Mouse (Mus musculus) liver, embryonic 12.5 days (tissue): ENCODE results near the gene 1110065P20Rik. TPM values are rescaled to one million over a fixed set of nuclear protein-coding genes. Genes with fewer than 3 reads are reported as not detected.

Source experiments
- ATAC-seq: fragments of 200-750 bp; cut with Nextera tagmentation; 2 replicates; pipeline ENCODE4 v1.8.0; 2017; ENCODE audit warnings: moderate number of reproducible peaks, mild to moderate bottlenecking, moderate library complexity
- H3K27ac ChIP-seq: fragments of 300-500 bp; sonication (generic); 2 replicates; pipeline ENCODE4 v1.5.1; 2016; ENCODE audit warnings: mild to moderate bottlenecking
- H3K27me3 ChIP-seq: fragments of 300-500 bp; sonication (generic); replicated peaks from 2 replicates; pipeline ENCODE4 v1.6.1; 2016; ENCODE audit warnings: mild to moderate bottlenecking, moderate library complexity
- H3K36me3 ChIP-seq: fragments of 300-500 bp; sonication (generic); 2 replicates; pipeline ENCODE4 v1.6.1; 2016; ENCODE audit warnings: mild to moderate bottlenecking, moderate library complexity
- H3K4me1 ChIP-seq: fragments of 300-500 bp; sonication (generic); 2 replicates; pipeline ENCODE4 v1.6.1; 2016
- H3K4me2 ChIP-seq: fragments of 300-500 bp; sonication (generic); 2 replicates; pipeline ENCODE4 v1.6.1; 2016; ENCODE audit warnings: mild to moderate bottlenecking, moderate library complexity
- H3K4me3 ChIP-seq: fragments of 300-500 bp; sonication (generic); 2 replicates; pipeline ENCODE4 v1.5.1; 2016; ENCODE audit warnings: mild to moderate bottlenecking, moderate library complexity
- H3K9ac ChIP-seq: fragments of 300-500 bp; sonication (generic); 2 replicates; pipeline ENCODE4 v1.6.1; 2016; ENCODE audit warnings: mild to moderate bottlenecking, moderate library complexity
- H3K9me3 ChIP-seq: fragments of 300-500 bp; sonication (generic); replicated peaks from 2 replicates; pipeline ENCODE4 v1.6.1; 2016; ENCODE audit warnings: mild to moderate bottlenecking, moderate library complexity
- WGBS: fragments of 180-500 bp; shearing (Covaris S2); methylation state at CpG from one replicate; pipeline ENCODE4 v1.1.7; 2016; ENCODE audit not compliant: insufficient replicate concordance; 5-methylcytosine and 5-hydroxymethylcytosine counted together
- polyA plus RNA-seq: library from polyadenylated mRNA; unstranded; fragments of >200 nt; fragmentation: Nextera tagmentation; extraction: Ambion mirVana; gene quantifications from 2 replicates; pipeline ENCODE4 v1.2.1, GENCODE M21; 2016

Gene 1110065P20Rik
- polyA plus RNA-seq, result 22.9 and 25.0 TPM in 2 replicates

DNA sequence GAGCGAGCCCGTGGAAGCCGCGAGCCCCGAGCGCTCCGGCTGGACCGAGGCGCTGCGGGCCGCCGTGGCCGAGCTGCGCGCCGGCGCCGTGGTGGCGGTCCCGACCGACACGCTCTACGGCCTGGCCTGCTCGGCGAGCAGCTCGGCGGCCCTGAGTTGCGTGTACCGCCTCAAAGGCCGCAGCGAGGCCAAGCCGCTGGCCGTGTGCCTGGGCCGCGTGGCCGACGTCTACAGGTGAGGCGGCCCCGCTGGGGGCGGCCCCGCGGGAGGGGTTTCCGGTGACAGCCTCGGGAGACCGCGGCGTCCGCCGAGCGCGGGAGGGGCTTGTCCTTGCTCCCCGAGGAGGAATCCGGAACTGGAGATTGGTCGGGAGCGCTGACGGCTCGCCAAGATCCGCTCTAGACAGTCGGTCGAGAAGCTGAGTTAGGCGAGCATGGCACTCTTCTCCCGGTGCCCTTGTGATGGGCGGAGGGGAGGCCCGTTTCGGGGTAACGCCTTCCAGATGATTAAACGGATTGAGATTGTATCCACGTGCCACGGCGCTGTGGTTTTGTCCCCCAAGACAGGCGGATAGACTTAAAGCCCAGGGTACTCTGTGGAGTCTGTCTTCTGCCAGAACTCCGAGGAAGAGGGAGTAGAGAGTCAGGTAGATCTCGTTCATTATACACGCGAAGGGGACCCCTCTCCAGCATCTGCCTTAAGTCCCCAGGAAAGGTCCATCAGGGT lies at the start of gene 1110065P20Rik:
Gene 1110065P20Rik, minus strand, starts transcription at position 264 of the 726 bp plus-strand sequence.
- Histone ChIP-seq H3K27me3 (no peaks in the 10 kb centered on the region), H3K27ac (peak within 1 kb of the TSS; percentile 87), H3K36me3 (peaks cover 43% of the 10 kb centered on the region), H3K9me3 (no peaks in the 10 kb centered on the region), H3K4me1 (peaks cover 34% of the 10 kb centered on the region), H3K4me3 (peak within 1 kb of the TSS; percentile 100), H3K9ac (peak within 1 kb of the TSS; percentile 95), H3K4me2 (peak within 1 kb of the TSS; percentile 97)
- WGBS, result under 1% methylated on average over 75 of the region's 75 CpGs
- peak; percentile 59 for ATAC-seq

- Histone ChIP-seq H3K9me3 (no peaks in the 10 kb centered on the region), H3K9ac (no peak overlapping the region), H3K4me1 (peaks cover 11% of the 10 kb centered on the region), H3K27me3 (peaks cover 85% of the 10 kb centered on the region), H3K27ac (no peak overlapping the region), H3K4me3 (no peak overlapping the region), H3K4me2 (peak overlapping the region; percentile 28), H3K36me3 (no peaks in the 10 kb centered on the region)
- ATAC-seq, result peak; percentile 65
- 22% methylated on average over 5 of the region's 5 CpGs for WGBS
These were observed 48.9 kb upstream of the 1110065P20Rik start for GRCm38 (mm10) chr4:124899906-124900305.

DNA sequence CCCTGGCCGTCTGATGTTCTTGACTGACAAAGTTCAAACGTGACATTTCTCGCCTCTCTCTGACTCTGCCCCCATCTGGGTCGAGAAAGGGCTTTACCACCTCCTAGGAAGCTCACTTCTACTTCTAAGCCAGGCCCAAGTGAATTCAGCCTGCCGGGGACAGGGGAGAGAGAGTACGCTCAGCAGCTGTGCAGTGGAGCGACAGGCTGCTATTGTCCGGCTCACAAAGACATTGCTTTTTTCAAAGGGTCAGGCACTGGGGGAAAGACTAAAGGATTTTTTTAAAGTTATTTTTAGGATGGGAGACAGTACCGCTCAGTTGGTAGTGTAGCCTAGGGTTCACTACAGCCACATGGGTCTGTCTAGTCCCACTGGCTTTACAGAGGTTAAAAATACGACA lies 47.4 kb upstream of the 1110065P20Rik start:
- H3K27ac ChIP-seq, result no peak overlapping the region
- no peak overlapping the region for H3K9ac ChIP-seq
- peaks cover 15% of the 10 kb centered on the region for H3K4me1 ChIP-seq
- no peak overlapping the region for H3K4me2 ChIP-seq
- 59% methylated on average over 10 of the region's 10 CpGs for WGBS
- no peaks in the 10 kb centered on the region for H3K9me3 ChIP-seq
- no peak overlapping the region for H3K4me3 ChIP-seq
- peaks cover 87% of the 10 kb centered on the region for H3K27me3 ChIP-seq
- H3K36me3 ChIP-seq, result no peaks in the 10 kb centered on the region
- ATAC-seq, result no peak

DNA sequence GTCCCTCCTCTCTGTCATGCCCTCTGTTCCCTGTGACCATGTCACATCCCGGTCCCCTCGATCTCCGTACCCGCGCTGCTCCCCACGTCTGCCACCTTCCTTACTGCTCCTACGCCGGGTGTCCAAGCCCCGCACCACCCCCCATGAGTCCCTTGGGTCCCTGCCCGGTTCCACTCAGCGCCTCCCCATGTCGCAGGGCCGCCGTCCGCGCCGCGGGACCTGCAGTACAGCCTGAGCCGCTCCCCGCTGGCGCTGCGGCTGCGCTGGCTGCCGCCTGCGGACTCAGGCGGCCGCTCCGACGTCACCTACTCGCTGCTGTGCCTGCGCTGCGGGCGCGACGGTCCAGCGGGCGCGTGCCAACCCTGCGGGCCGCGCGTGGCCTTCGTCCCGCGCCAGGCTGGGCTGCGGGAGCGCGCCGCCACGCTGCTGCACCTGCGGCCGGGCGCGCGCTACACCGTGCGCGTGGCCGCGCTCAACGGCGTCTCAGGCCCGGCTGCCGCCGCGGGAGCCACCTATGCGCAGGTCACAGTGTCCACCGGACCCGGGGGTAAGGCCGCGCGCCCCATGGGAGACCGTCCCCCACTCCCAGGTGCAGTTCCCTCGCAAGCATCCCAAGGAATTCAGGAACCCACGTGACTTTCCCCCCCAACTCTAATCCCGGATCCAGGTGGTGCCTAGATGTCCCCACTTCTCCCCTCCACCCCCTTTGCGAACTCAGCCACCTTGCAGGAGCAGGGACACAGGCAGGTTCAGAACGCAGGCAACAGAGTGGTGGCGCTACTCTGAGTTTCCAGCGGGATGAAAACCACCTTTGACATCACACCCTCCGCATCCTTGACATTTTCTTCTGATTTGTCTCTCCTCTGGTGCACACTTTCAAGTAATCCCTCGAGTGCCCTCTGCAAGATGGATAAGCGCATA lies 43.8 kb upstream of the 1110065P20Rik start:
- H3K4me3 ChIP-seq, result peak overlapping the region; percentile 43
- H3K4me1 ChIP-seq, result peaks cover 12% of the 10 kb centered on the region
- no peak for ATAC-seq
- H3K27me3 ChIP-seq, result peaks cover 95% of the 10 kb centered on the region
- H3K9me3 ChIP-seq, result no peaks in the 10 kb centered on the region
- 3% methylated on average over 79 of the region's 83 CpGs for WGBS
- no peaks in the 10 kb centered on the region for H3K36me3 ChIP-seq
- H3K4me2 ChIP-seq, result peak overlapping the region; percentile 50
- H3K9ac ChIP-seq, result no peak overlapping the region
- H3K27ac ChIP-seq, result no peak overlapping the region

- WGBS, result 33% methylated on average over 6 of the region's 6 CpGs
- no peak overlapping the region for H3K4me2 ChIP-seq
- H3K27me3 ChIP-seq, result peaks cover 95% of the 10 kb centered on the region
- H3K9me3 ChIP-seq, result no peaks in the 10 kb centered on the region
- H3K27ac ChIP-seq, result no peak overlapping the region
- no peak for ATAC-seq
- H3K9ac ChIP-seq, result no peak overlapping the region
- no peak overlapping the region for H3K4me3 ChIP-seq
- H3K4me1 ChIP-seq, result peaks cover 7% of the 10 kb centered on the region; the same call in 1 of the 2 replicates
- no peaks in the 10 kb centered on the region for H3K36me3 ChIP-seq
These were observed 42.8 kb upstream of the 1110065P20Rik start for GRCm38 (mm10) chr4:124893769-124894168.

DNA sequence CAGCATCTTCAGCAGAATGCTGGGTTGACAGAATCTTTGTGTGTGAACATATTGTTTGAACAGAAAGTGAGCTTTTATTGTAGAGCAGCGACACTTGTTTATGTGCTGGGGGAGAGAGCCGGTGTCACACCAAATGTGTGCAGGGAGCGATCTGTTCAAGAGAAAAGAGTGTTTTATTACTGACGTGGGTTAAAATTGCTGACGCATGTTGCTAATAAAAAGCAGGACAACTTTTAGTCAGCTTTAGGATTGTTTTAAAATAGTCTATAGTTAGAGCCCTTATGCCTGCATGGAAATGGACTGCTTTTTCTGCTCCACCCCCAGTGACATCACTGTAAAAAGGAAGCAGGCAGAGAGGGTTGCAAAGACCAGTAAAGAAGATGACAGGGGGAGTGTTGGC lies 39.8 kb upstream of the 1110065P20Rik start:
- Histone ChIP-seq H3K4me3 (no peak overlapping the region), H3K27ac (no peak overlapping the region), H3K27me3 (peaks cover 92% of the 10 kb centered on the region), H3K4me2 (no peak overlapping the region), H3K9ac (no peak overlapping the region), H3K4me1 (peaks cover 7% of the 10 kb centered on the region; the same call in 1 of the 2 replicates), H3K9me3 (no peaks in the 10 kb centered on the region), H3K36me3 (no peaks in the 10 kb centered on the region)
- ATAC-seq, result no peak
- 65% methylated on average over 5 of the region's 5 CpGs for WGBS

DNA sequence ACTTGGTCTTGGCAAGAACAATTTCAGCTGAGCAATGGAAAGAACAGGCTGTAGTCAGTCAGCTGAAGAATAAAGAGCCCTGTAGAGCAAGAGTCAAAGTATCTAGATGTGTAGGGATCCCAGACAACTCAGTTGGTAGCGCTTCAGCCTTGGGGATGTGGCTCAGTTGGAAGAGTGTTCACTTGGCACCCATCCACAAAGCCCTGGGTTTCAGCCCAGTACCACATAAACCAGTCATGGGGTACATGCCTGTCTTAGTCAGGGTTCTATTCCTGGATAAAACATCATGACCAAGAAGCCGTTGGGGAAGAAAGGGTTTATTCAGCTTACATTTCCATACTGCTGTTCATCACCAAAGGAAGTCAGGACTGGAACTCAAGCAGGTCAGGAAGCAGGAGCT lies 38.9 kb upstream of the 1110065P20Rik start:
- 68% methylated on average over 2 of the region's 2 CpGs for WGBS
- ATAC-seq, result no peak
- H3K36me3 ChIP-seq, result no peaks in the 10 kb centered on the region
- H3K4me2 ChIP-seq, result no peak overlapping the region
- no peak overlapping the region for H3K27ac ChIP-seq
- no peaks in the 10 kb centered on the region for H3K9me3 ChIP-seq
- peaks cover 91% of the 10 kb centered on the region for H3K27me3 ChIP-seq
- peaks cover 5% of the 10 kb centered on the region; the same call in 1 of the 2 replicates for H3K4me1 ChIP-seq
- no peak overlapping the region for H3K4me3 ChIP-seq
- H3K9ac ChIP-seq, result no peak overlapping the region

DNA sequence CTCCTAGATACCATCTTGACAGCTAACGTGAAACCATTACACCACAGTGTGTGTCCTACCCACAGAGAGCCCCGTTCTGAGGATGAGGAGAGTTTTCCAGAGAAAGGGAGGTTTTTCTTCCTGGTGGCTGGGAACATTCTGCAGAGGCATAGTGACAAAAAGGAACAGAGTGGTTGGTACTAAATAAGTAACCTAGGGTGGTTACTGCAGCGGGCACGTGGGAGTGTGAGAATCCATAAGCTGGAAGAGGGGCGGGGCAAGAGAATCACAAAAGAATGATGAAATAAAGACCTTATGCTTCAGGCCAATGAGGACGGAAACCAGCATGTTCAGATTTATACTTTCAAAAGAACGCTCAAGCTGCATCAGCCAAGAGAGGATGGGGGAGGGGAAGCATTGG lies 37.7 kb upstream of the 1110065P20Rik start:
- H3K27me3 ChIP-seq, result peaks cover 91% of the 10 kb centered on the region

GRCm38 (mm10) chr4:124882151-124882729 lies 31.2 kb upstream of the 1110065P20Rik start:
- H3K4me1 ChIP-seq, result peaks cover 13% of the 10 kb centered on the region
- H3K9ac ChIP-seq, result no peak overlapping the region
- no peak for ATAC-seq
- H3K4me3 ChIP-seq, result peak overlapping the region; percentile 25; the same call in 1 of the 2 replicates
- peak overlapping the region; percentile 46; the same call in 1 of the 2 replicates for H3K4me2 ChIP-seq
- H3K27me3 ChIP-seq, result peaks cover 84% of the 10 kb centered on the region
- no peak overlapping the region for H3K27ac ChIP-seq
- H3K36me3 ChIP-seq, result no peaks in the 10 kb centered on the region
- H3K9me3 ChIP-seq, result no peaks in the 10 kb centered on the region
- WGBS, result 3% methylated on average over 37 of the region's 37 CpGs

More for the DNA sequence above, 37.7 kb upstream of the 1110065P20Rik start:
- WGBS, result 53% methylated on average over 7 of the region's 7 CpGs
- H3K9me3 ChIP-seq, result no peaks in the 10 kb centered on the region
- H3K9ac ChIP-seq, result no peak overlapping the region
- no peak overlapping the region for H3K4me2 ChIP-seq
- no peak overlapping the region for H3K4me3 ChIP-seq
- no peak overlapping the region for H3K27ac ChIP-seq
- no peaks in the 10 kb centered on the region for H3K4me1 ChIP-seq
- H3K36me3 ChIP-seq, result no peaks in the 10 kb centered on the region
- no peak for ATAC-seq

DNA sequence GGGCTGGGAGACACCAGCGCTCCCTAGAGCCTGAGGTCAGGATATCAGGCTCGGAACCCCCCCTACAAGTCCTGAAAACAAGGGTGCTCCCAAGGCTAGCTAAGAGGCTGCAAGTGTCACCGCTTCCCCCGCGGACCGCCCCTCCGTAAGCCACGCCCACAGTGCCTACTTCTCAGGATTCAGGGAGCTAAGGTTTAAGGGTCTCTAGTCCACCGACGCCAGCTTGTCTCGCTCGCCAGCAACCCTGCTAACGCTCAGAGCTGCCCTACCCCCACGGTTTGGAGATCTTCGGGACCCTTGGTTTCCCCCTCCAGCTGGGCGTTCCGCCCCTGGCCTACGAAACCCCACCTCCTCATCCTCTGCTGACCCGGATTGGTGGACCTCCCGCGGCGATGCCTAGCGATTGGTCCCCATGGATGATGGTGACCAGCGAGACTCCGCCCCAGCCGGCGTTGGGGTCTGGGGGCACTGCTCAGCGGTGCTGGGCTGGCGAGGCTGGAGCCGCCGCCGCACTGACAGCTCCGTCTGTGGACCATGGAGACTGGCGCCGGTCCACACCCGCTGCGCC lies 30.4 kb upstream of the 1110065P20Rik start:
- 2% methylated on average over 37 of the region's 37 CpGs for WGBS
- H3K27ac ChIP-seq, result no peak overlapping the region
- peak overlapping the region; percentile 25 for H3K4me3 ChIP-seq
- H3K27me3 ChIP-seq, result peaks cover 78% of the 10 kb centered on the region
- peaks cover 13% of the 10 kb centered on the region for H3K4me1 ChIP-seq
- no peaks in the 10 kb centered on the region for H3K9me3 ChIP-seq
- H3K9ac ChIP-seq, result no peak overlapping the region
- peak overlapping the region; percentile 46 for H3K4me2 ChIP-seq
- 0 out of 2 replicates have a peak, but pooled peaks have one; percentile 21 for ATAC-seq
- no peaks in the 10 kb centered on the region for H3K36me3 ChIP-seq

DNA sequence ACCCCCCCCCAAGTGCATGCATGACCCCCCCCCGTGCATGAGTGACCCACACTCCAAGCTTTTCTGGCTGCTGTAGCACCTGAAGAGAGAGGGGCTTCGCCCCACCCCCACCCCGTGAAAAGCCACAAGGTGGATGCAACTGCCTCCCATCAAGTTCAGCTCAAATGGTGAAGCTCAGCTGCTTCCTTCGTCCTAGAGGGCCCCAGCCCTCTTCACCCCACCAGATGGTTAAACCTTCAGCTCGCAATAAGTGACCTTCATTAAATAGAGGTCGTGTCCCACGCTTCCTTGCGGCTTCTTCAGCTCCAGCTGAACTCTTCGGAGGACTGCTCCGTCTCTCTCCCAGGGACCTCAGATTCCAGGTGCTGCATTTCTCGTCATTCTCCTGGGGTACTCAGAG lies 29.6 kb upstream of the 1110065P20Rik start, which contains the start of gene Epha10:
Gene Epha10, plus strand, starts transcription at position 301 of the 400 bp plus-strand sequence.
- Histone ChIP-seq H3K27me3 (peaks cover 70% of the 10 kb centered on the region), H3K4me2 (peak within 1 kb of the TSS; percentile 46), H3K4me1 (peaks cover 13% of the 10 kb centered on the region), H3K9me3 (no peaks in the 10 kb centered on the region), H3K36me3 (no peaks in the 10 kb centered on the region), H3K9ac (no peak within 1 kb of the TSS), H3K4me3 (peak within 1 kb of the TSS; percentile 25), H3K27ac (no peak within 1 kb of the TSS)
- ATAC-seq, result no peak
- WGBS, result 6% methylated on average over 10 of the region's 11 CpGs
